Mouse (Mus musculus) kidney, adult 2 months (tissue): ENCODE results near the gene Tep1.

ENCODE experiments used
- CTCF ChIP-seq: fragments of 200-500 bp; conservative IDR thresholded peaks from 2 replicates; pipeline ENCODE4 v1.5.1; 2011; ENCODE audit warnings: low read depth, mild to moderate bottlenecking, control low read depth, low read length, moderate library complexity, mixed read lengths; ENCODE audit not compliant: insufficient read depth, insufficient read length
- POLR2A ChIP-seq: fragments of 200-500 bp; IDR thresholded peaks from one replicate; pipeline ENCODE4 v1.6.1; 2011; ENCODE audit warnings: low read depth, low read length, control low read depth

- TF ChIP-seq CTCF (no peak), POLR2A (no peak)
These were observed 1.7 kb downstream of the Tep1 start for GRCm38 (mm10) chr14:50868656-50869055.
